Mouse (Mus musculus) hindbrain, postnatal 0 days (tissue): ENCODE measurements around the gene Itpr2. TPM values are rescaled to one million over a fixed set of nuclear protein-coding genes. Genes with fewer than 3 reads are reported as not detected.

Source experiments
- ATAC-seq: fragments of 200-750 bp; cut with Nextera tagmentation; 2 replicates; pipeline ENCODE4 v1.8.0; 2017; ENCODE audit warnings: mild to moderate bottlenecking, moderate TSS enrichment, moderate library complexity
- DNase-seq: peaks from one replicate; pipeline ENCODE4 v3.0.0-alpha.2; 2015; ENCODE audit warnings: low spot score
- H3K27ac ChIP-seq: fragments of 300-500 bp; sonication (generic); 2 replicates; pipeline ENCODE4 v1.5.1; 2014; ENCODE audit warnings: mild to moderate bottlenecking
- H3K27me3 ChIP-seq: fragments of 300-500 bp; sonication (generic); 2 replicates; pipeline ENCODE4 v1.6.1; 2014; ENCODE audit warnings: low read length, mixed read lengths; ENCODE audit not compliant: insufficient read depth
- H3K36me3 ChIP-seq: fragments of 300-500 bp; sonication (generic); 2 replicates; pipeline ENCODE4 v1.6.1; 2014; ENCODE audit warnings: low read length, mixed read lengths; ENCODE audit not compliant: insufficient read depth
- H3K4me1 ChIP-seq: fragments of 300-500 bp; sonication (generic); 2 replicates; pipeline ENCODE4 v1.6.1; 2014; ENCODE audit warnings: antibody characterized with exemption, low read length, mixed read lengths; ENCODE audit not compliant: insufficient read depth
- H3K4me2 ChIP-seq: fragments of 300-500 bp; sonication (generic); 2 replicates; pipeline ENCODE4 v1.6.1; 2014; ENCODE audit warnings: low read depth, mild to moderate bottlenecking, low read length, moderate library complexity, mixed read lengths
- H3K4me3 ChIP-seq: fragments of 300-500 bp; sonication (generic); 2 replicates; pipeline ENCODE4 v1.5.1; 2014; ENCODE audit warnings: low read length
- H3K9ac ChIP-seq: fragments of 300-500 bp; sonication (generic); replicated peaks from 2 replicates; pipeline ENCODE4 v1.6.1; 2014; ENCODE audit warnings: mild to moderate bottlenecking, low read length, moderate library complexity, mixed read lengths
- H3K9me3 ChIP-seq: fragments of 300-500 bp; sonication (generic); 2 replicates; pipeline ENCODE4 v1.6.1; 2016; ENCODE audit warnings: low read length, mixed read lengths
- CTCF ChIP-seq: IDR thresholded peaks from 2 replicates; pipeline ENCODE4 v1.5.1; 2016; ENCODE audit warnings: antibody characterized with exemption, control low read depth, low read depth
- WGBS: fragments of 180-500 bp; shearing (Covaris S2); extraction: QIAGEN DNeasy Blood & Tissue Kit; methylation state at CpG from one replicate; pipeline ENCODE4 v1.1.7; 2014; 5-methylcytosine and 5-hydroxymethylcytosine counted together
- polyA plus RNA-seq: library from polyadenylated mRNA; unstranded; fragments of >200 nt; fragmentation: Nextera tagmentation; extraction: Ambion mirVana; gene quantifications from 2 replicates; pipeline ENCODE4 v1.2.1, GENCODE M21; 2015
- total RNA-seq: library from RNA; depleted of rRNA; stranded (reverse); fragments of >200 nt; gene quantifications from 2 replicates; pipeline ENCODE4 v1.2.3, GENCODE M21; 2014

The Itpr2 gene
- total and polyA plus RNA-seq, 2 experiments from 2014 or later, result 15.3 to 15.7 TPM

DNA sequence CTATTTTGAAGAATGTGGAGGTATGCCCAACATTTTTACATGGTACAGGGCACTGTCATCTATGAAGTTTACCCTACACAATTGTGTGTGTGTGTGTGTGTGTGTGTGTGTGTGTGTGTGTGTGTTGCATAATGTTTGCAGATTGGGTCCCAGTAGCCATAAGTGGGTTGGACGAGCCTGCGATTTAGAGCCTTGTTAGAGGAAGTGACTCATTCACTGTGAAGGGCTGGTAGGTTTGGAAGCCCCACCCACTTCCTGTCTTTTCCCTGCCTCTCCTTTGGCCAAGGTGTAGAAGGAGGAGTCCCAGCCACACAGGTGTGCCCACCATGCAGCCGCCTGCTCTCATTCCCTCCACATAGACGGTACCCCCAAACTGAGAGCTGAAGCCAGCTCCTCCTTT lies 188.6 kb downstream of the Itpr2 start:
- no peaks in the 10 kb centered on the region for H3K27me3 ChIP-seq
- no peaks in the 10 kb centered on the region for H3K36me3 ChIP-seq
- no peak overlapping the region for H3K9ac ChIP-seq
- no peak for TF ChIP-seq CTCF
- DNase-seq (no peak), ATAC-seq (no peak)
- H3K4me3 ChIP-seq, result no peak overlapping the region
- H3K4me2 ChIP-seq, result no peak overlapping the region
- no peaks in the 10 kb centered on the region for H3K9me3 ChIP-seq
- WGBS, result 95% methylated on average over 4 of the region's 4 CpGs
- no peaks in the 10 kb centered on the region for H3K4me1 ChIP-seq
- H3K27ac ChIP-seq, result no peak overlapping the region

DNA sequence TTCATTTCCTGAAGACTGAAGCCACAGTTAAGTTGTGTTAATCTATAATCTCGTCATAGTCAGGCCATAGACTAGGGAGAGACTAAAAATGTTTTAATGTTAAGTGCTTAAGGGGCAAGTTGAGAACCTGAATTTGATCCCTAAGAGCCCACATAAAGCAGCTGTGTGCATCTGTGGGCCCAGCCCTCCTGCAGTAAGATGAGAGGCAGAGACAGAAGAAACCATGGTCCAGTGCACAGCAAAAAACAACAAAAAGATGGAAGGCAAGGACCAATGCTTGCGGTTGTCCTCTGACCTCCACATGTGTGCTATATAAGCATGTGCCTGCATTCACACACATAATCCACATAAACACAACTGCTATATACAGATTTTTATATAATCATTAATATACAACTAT lies 191.8 kb downstream of the Itpr2 start:
- no peak for DNase-seq

DNA sequence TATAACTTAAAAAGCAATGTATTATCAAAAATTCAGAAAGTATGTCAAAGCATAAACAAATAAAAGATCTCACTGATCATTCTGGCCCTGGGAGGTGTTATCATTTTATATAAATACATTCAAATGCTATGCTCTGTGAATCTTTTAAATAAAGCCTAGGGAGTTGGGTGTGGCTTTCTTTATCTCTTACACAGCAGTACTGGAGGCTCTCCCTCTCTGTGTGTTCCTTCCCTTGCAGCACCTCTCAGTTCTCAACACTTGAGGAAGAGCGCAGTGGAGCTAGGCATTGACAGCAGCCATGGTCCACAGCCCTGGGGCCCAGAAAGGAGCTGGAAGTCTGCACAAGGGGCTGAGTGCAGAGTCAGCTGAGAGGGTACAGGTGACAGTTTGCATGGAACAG lies 192.7 kb downstream of the Itpr2 start:
- Histone ChIP-seq H3K9ac (no peak overlapping the region), H3K36me3 (no peaks in the 10 kb centered on the region), H3K4me3 (no peak overlapping the region), H3K4me1 (no peaks in the 10 kb centered on the region), H3K4me2 (no peak overlapping the region), H3K9me3 (no peaks in the 10 kb centered on the region), H3K27me3 (no peaks in the 10 kb centered on the region), H3K27ac (no peak overlapping the region)
- WGBS, result 92% methylated on average over 1 of the region's 1 CpGs
- DNase-seq, result no peak
- TF ChIP-seq CTCF, result no peak
- no peak for ATAC-seq

More for the DNA sequence above, 191.8 kb downstream of the Itpr2 start:
- 78% methylated on average over 2 of the region's 2 CpGs for WGBS
- Histone ChIP-seq H3K27me3 (no peaks in the 10 kb centered on the region), H3K9me3 (no peaks in the 10 kb centered on the region), H3K27ac (no peak overlapping the region), H3K4me3 (no peak overlapping the region), H3K4me2 (no peak overlapping the region), H3K36me3 (no peaks in the 10 kb centered on the region), H3K4me1 (no peaks in the 10 kb centered on the region), H3K9ac (no peak overlapping the region)
- no peak for ATAC-seq
- no peak for TF ChIP-seq CTCF

DNA sequence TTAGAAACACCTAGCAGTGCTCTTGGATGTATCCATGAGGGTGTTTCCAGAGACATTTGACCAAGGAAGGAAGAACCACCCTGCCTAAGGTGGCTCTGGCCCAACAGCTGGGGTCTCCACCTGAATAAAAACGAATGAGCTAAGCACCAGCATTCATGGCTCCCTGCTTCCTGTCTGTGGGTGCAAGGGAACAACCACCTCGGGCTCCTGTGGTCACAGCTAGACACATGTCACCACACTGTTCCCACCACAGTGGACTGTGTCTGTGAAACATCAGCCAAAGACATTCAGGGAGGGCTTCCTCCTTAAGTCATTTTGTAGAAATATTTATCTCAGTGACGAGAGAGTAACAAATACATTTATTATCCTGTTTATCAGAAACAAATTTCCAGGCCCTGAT lies 196.0 kb downstream of the Itpr2 start:
- H3K9me3 ChIP-seq, result no peaks in the 10 kb centered on the region
- no peak overlapping the region for H3K9ac ChIP-seq
- 80% methylated on average over 3 of the region's 3 CpGs for WGBS
- no peaks in the 10 kb centered on the region for H3K27me3 ChIP-seq
- no peak overlapping the region for H3K27ac ChIP-seq
- ATAC-seq (no peak), DNase-seq (no peak)
- 0 out of 2 replicates have a peak, but pooled peaks cover 3% of the 10 kb centered on the region for H3K4me1 ChIP-seq
- H3K4me2 ChIP-seq, result no peak overlapping the region
- no peaks in the 10 kb centered on the region for H3K36me3 ChIP-seq
- H3K4me3 ChIP-seq, result no peak overlapping the region
- no peak for TF ChIP-seq CTCF

DNA sequence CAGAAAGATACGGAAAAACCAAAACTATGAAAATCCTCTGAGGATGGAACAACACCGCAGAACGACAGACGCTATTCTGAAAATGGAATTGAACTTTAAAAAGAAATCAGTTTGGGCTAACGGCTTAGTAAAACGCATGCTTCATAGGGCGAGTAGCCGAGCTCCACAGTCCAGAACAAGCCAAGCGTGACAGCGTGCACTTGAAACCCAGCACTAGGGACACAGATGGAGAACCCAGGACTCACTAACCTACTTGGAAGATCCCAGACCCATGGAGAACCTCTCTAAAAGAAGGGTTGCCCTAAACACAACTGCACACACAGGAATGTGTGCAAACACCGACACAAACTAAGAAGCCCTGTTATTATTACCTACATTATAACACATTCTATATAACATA lies 197.9 kb downstream of the Itpr2 start:
- Histone ChIP-seq H3K4me2 (no peak overlapping the region), H3K4me3 (no peak overlapping the region), H3K27me3 (no peaks in the 10 kb centered on the region), H3K9me3 (no peaks in the 10 kb centered on the region), H3K4me1 (0 out of 2 replicates have a peak, but pooled peaks cover 3% of the 10 kb centered on the region), H3K27ac (no peak overlapping the region), H3K9ac (no peak overlapping the region), H3K36me3 (no peaks in the 10 kb centered on the region)
- no peak for DNase-seq
- ATAC-seq, result no peak
- no peak for TF ChIP-seq CTCF
- WGBS, result 79% methylated on average over 11 of the region's 11 CpGs

DNA sequence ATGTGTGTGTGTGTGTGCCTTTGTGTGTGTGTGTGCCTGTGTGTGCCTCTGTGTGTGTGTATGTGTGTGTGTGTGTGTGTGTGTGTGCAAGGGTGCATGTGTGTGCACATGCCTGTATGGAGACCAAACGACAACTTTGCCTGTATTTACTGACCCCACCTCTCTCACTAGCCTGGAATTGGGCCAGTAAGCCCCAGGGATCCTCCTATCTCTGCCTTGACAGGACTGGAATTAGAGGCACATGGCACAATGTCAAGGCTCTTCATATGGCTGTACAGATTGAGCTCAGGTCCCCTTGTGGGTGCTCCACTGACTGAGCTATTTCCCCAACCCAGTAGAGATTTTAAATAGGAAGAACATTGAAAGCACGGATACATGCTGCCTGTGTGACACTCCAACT lies 198.7 kb downstream of the Itpr2 start:
- no peak overlapping the region for H3K27ac ChIP-seq
- H3K4me3 ChIP-seq, result no peak overlapping the region
- DNase-seq (no peak), ATAC-seq (no peak)
- H3K9ac ChIP-seq, result no peak overlapping the region
- no peak overlapping the region for H3K4me2 ChIP-seq
- H3K36me3 ChIP-seq, result no peaks in the 10 kb centered on the region
- 54% methylated on average over 2 of the region's 2 CpGs for WGBS
- H3K27me3 ChIP-seq, result no peaks in the 10 kb centered on the region
- TF ChIP-seq CTCF, result no peak
- no peaks in the 10 kb centered on the region for H3K9me3 ChIP-seq
- H3K4me1 ChIP-seq, result 0 out of 2 replicates have a peak, but pooled peaks cover 3% of the 10 kb centered on the region

DNA sequence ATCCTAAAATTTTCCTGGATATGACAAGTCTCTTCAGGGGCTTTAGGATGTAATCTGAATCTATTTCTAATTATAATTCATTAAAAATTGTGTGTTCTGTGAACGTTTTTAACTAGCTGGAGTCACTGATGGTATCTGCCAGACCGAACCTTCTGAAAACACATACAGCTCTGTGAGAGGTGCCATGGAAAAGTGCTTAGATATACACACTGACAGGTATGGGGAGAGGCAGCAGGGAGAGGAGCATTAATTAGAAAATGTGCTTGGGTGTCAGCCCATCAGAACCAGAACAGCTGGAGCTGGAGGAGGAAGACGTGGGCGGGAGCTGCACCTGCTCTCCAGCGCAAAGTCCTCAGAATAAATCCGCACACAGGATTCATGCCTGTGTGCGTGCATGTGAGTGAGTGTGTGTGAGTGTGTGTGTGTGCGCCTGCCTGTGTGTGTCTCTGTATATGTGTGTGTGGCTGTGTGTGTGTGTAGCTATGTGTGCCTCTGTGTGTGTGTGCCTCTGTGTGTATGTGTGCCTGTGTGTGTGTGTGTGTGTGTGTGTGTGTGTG lies 199.4 kb downstream of the Itpr2 start:
- ATAC-seq (peak; percentile 39; the same call in 1 of the 2 replicates), DNase-seq (no peak)
- Histone ChIP-seq H3K9me3 (no peaks in the 10 kb centered on the region), H3K27me3 (no peaks in the 10 kb centered on the region), H3K4me1 (0 out of 2 replicates have a peak, but pooled peaks cover 3% of the 10 kb centered on the region), H3K9ac (no peak overlapping the region), H3K27ac (no peak overlapping the region), H3K4me3 (no peak overlapping the region), H3K36me3 (no peaks in the 10 kb centered on the region), H3K4me2 (no peak overlapping the region)
- no peak for TF ChIP-seq CTCF
- WGBS, result 63% methylated on average over 8 of the region's 8 CpGs
